Mouse (Mus musculus): ENCODE measurements around the gene Car7. TPM values are rescaled to one million over a fixed set of nuclear protein-coding genes. Genes with fewer than 3 reads are reported as not detected.

Car7 gene
- total and polyA plus RNA-seq, 3 experiments = 2.4 to 2.9 TPM; not detected in 1

GRCm38 (mm10) chr8:104595773-104596536, 61.5 kb downstream of the Car7 start (continued):
- TF ChIP-seq UBTF (IDR thresholded peaks at IDR 0.05; ENCODE audit: borderline replicate concordance, insufficient read depth, low read depth, low read length) (no peak), MYB (IDR thresholded peaks at IDR 0.05; ENCODE audit: low read depth, low read length) (no peak), GABPA (IDR thresholded peaks at IDR 0.05; ENCODE audit: low read depth, low read length) (no peak), POLR2AphosphoS5 (IDR thresholded peaks at IDR 0.05; ENCODE audit: borderline replicate concordance, low read depth, low read length) (no peak)

- no peaks in the 10 kb centered on the region for H3K9me3 ChIP-seq (replicated peaks; ENCODE audit: insufficient read depth, low read length)
- H3K9ac ChIP-seq (ENCODE audit: control insufficient read depth, low read depth, low read length, poor library complexity, severe bottlenecking) = no peak overlapping the region
- H3K4me1 ChIP-seq (ENCODE audit: control insufficient read depth in 1 of 2, insufficient read depth in 2 of 2, low read length in 2 of 2) = peaks cover 0 to 10% of the 10 kb centered on the region in 2 experiments; a peak in 3 of 4 replicates
- H3K27me3 ChIP-seq (ENCODE audit: control insufficient read depth in 1 of 2, insufficient read depth in 2 of 2, low read length in 2 of 2) = no peaks in the 10 kb centered on the region
- H3K4me3 ChIP-seq (ENCODE audit: control insufficient read depth in 1 of 2, insufficient read depth in 1 of 2, low read depth in 2 of 2, low read length in 2 of 2) = no peak overlapping the region
- no peak for DNase-seq (ENCODE audit: low read depth, low spot score)
- H3K36me3 ChIP-seq (ENCODE audit: control insufficient read depth in 1 of 2, insufficient read depth in 2 of 2, low read length in 2 of 2) = peaks cover 0 to 18% of the 10 kb centered on the region in 2 experiments; a peak in 2 of 4 replicates
- H3K27ac ChIP-seq (ENCODE audit: control insufficient read depth, low read depth, low read length) = no peak overlapping the region
- TF ChIP-seq MYC (IDR thresholded peaks at IDR 0.05; ENCODE audit: low read depth, low read length) = no peak
- no peak for TF ChIP-seq NELFE (IDR thresholded peaks at IDR 0.05; ENCODE audit: low read depth, low read length)
- TF ChIP-seq EP300 (IDR thresholded peaks at IDR 0.05; ENCODE audit: low read depth in 1 of 2, low read length in 2 of 2) = no peak
- no peak for TF ChIP-seq ZMIZ1 (IDR thresholded peaks at IDR 0.05; ENCODE audit: low read depth, low read length)
- no peak for TF ChIP-seq GATA1 (IDR thresholded peaks at IDR 0.05; ENCODE audit: low read depth, low read length)
- no peak for TF ChIP-seq POLR2AphosphoS5 (IDR thresholded peaks at IDR 0.05; ENCODE audit: borderline replicate concordance, low read depth, low read length)
- TF ChIP-seq TBP (IDR thresholded peaks at IDR 0.05; ENCODE audit: low read depth, low read length) = no peak
- no peak for TF ChIP-seq ZC3H11A (IDR thresholded peaks at IDR 0.05; ENCODE audit: low read depth, low read length)
- no peak for TF ChIP-seq JUND (IDR thresholded peaks at IDR 0.05; ENCODE audit: low read depth, low read length)
- no peak for TF ChIP-seq ZKSCAN1 (IDR thresholded peaks at IDR 0.05; ENCODE audit: low read depth, low read length)
- TF ChIP-seq MEF2A (IDR thresholded peaks at IDR 0.05; ENCODE audit: extremely low read depth, insufficient replicate concordance, low read depth, low read length, poor library complexity, severe bottlenecking) = no peak
- no peak for TF ChIP-seq TCF12 (IDR thresholded peaks at IDR 0.05; ENCODE audit: low read depth, low read length)
- TF ChIP-seq MAFK (IDR thresholded peaks at IDR 0.05; ENCODE audit: borderline replicate concordance, low read depth, low read length) = no peak
- no peak for TF ChIP-seq MXI1 (IDR thresholded peaks at IDR 0.05; ENCODE audit: low read depth, low read length)
- H3K79me2 ChIP-seq (ENCODE audit: control insufficient read depth, insufficient read depth, low read length, poor library complexity) = peaks cover 26% of the 10 kb centered on the region
These were observed 63.2 kb downstream of the Car7 start for GRCm38 (mm10) chr8:104597656-104598055.

Measured in MEL (cell line).